Mouse (Mus musculus) intestine, embryonic 14.5 days (tissue): ENCODE results near the gene Lamtor2. TPM values are rescaled to one million over a fixed set of nuclear protein-coding genes. Genes with fewer than 3 reads are reported as not detected.
A peak's percentile ranks its signal among the peaks of the same experiment; 100 is the strongest.

Experiments used
- ATAC-seq: fragments of 200-750 bp; cut with Nextera tagmentation; replicated peaks from 2 replicates; pipeline ENCODE4 v1.8.0; 2017; ENCODE audit warnings: low read depth, moderate number of reproducible peaks, moderate TSS enrichment, moderate library complexity; ENCODE audit not compliant: low FRiP score, low TSS enrichment
- DNase-seq: peaks from one replicate; pipeline ENCODE4 v3.0.0-alpha.2; 2018; ENCODE audit warnings: low spot score
- H3K27ac ChIP-seq: fragments of 300-500 bp; sonication (generic); 2 replicates; pipeline ENCODE4 v1.5.1; 2014; ENCODE audit warnings: low read depth, mild to moderate bottlenecking, control low read depth
- H3K27me3 ChIP-seq: fragments of 300-500 bp; sonication (generic); replicated peaks from 2 replicates; pipeline ENCODE4 v1.6.1; 2014; ENCODE audit warnings: low read length, control low read depth; ENCODE audit not compliant: control insufficient read depth, insufficient read depth
- H3K36me3 ChIP-seq: fragments of 300-500 bp; sonication (generic); 2 replicates; pipeline ENCODE4 v1.6.1; 2014; ENCODE audit warnings: low read length, control low read depth; ENCODE audit not compliant: control insufficient read depth, insufficient read depth
- H3K4me1 ChIP-seq: fragments of 300-500 bp; sonication (generic); replicated peaks from 2 replicates; pipeline ENCODE4 v1.6.1; 2014; ENCODE audit warnings: low read length, control low read depth, mixed read lengths; ENCODE audit not compliant: control insufficient read depth, insufficient read depth
- H3K4me2 ChIP-seq: fragments of 300-500 bp; sonication (generic); 2 replicates; pipeline ENCODE4 v1.6.1; 2014; ENCODE audit warnings: low read length
- H3K4me3 ChIP-seq: fragments of 300-500 bp; sonication (generic); 2 replicates; pipeline ENCODE4 v1.5.1; 2014; ENCODE audit warnings: low read depth, low read length, control low read depth, mixed read lengths
- H3K9ac ChIP-seq: fragments of 300-500 bp; sonication (generic); 2 replicates; pipeline ENCODE4 v1.6.1; 2014; ENCODE audit warnings: mild to moderate bottlenecking, low read length
- H3K9me3 ChIP-seq: fragments of 300-500 bp; sonication (generic); 2 replicates; pipeline ENCODE4 v1.6.1; 2016; ENCODE audit warnings: low read length, control low read depth; ENCODE audit not compliant: control insufficient read depth
- WGBS: fragments of 180-500 bp; shearing (Covaris S2); extraction: QIAGEN DNeasy Blood & Tissue Kit; methylation state at CpG from one replicate; pipeline ENCODE4 v1.1.7; 2014; 5-methylcytosine and 5-hydroxymethylcytosine counted together
- polyA plus RNA-seq: library from polyadenylated mRNA; unstranded; fragments of >200 nt; fragmentation: Nextera tagmentation; extraction: Ambion mirVana; gene quantifications from 2 replicates; pipeline ENCODE4 v1.2.1, GENCODE M21; 2014

Lamtor2 gene
- polyA plus RNA-seq, 1 experiment from 2014 or later, result 98.9 TPM

DNA sequence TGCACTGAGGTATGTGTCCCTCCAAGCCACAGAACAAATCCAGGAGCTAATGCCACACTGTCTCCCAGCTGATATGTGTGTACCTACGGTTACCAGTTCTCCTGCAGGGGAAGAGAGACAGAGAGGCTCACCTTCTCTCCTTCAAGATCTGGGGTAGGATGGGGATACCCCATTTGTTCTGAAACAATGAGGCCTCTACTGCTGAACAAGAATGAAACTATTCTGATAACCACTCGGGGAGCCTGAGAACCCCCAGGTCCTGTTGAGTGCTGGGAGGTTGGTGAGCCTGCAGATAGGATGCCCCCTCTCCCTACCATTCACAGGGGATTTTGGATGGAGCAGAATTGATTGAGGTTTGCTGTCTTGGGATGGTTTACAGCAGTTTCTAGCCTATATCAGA is 32.8 kb downstream of the Lamtor2 start:
- WGBS, result 79% methylated on average over 2 of the region's 2 CpGs
- Histone ChIP-seq H3K36me3 (peaks cover 9% of the 10 kb centered on the region), H3K9me3 (no peaks in the 10 kb centered on the region), H3K27ac (no peak overlapping the region), H3K9ac (no peak overlapping the region), H3K27me3 (no peaks in the 10 kb centered on the region), H3K4me3 (no peak overlapping the region), H3K4me1 (no peaks in the 10 kb centered on the region), H3K4me2 (no peak overlapping the region)
- ATAC-seq, result no peak
- no peak for DNase-seq

DNA sequence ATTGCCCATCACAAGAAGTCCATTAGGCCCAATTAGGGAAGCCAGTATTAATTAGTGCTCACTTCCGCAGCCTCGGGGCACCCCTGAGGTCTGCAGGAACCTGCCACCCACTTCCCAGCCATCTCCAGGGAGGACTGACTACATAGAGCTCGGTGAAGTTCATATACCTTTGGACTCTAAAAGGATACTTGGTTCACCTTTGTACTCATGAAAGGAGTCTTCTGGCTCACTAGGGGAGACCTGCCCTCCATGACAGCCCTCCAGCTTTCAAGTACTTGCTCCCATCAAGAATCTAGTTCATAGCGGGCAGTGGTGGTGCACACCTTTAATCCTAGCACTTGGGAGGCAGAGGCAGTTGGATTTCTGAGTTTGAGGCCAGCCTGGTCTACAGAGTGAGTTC is 34.5 kb downstream of the Lamtor2 start:
- Histone ChIP-seq H3K9ac (no peak overlapping the region), H3K36me3 (no peaks in the 10 kb centered on the region), H3K4me3 (no peak overlapping the region), H3K27me3 (no peaks in the 10 kb centered on the region), H3K4me2 (no peak overlapping the region), H3K9me3 (no peaks in the 10 kb centered on the region), H3K4me1 (peaks cover under 1% of the 10 kb centered on the region), H3K27ac (no peak overlapping the region)
- 81% methylated on average over 4 of the region's 4 CpGs for WGBS
- DNase-seq (no peak), ATAC-seq (no peak)

DNA sequence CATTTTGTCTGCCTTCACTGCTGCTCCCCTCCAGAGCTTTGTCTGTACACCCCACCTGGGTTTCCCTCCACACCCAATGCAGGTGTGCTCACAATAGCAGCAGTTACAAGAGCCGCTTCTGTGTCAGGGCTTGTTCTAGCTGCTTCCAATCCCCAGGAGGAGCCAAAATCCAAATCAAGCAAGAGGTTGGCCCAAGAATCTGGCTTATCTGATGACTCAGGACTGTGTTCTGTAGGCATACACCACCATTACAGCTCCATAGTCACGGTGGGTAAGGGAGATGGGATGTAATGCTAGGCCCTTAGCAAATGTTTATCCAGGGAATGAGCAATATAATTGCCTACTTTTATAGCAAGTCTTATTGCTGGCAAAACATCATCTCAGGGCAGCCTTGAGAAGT is 36.5 kb downstream of the Lamtor2 start:
- no peak for ATAC-seq
- Histone ChIP-seq H3K9ac (no peak overlapping the region), H3K4me2 (no peak overlapping the region), H3K27me3 (no peaks in the 10 kb centered on the region), H3K4me3 (no peak overlapping the region), H3K9me3 (no peaks in the 10 kb centered on the region), H3K27ac (no peak overlapping the region), H3K36me3 (no peaks in the 10 kb centered on the region), H3K4me1 (peaks cover 12% of the 10 kb centered on the region)
- 62% methylated on average over 2 of the region's 2 CpGs for WGBS
- DNase-seq, result no peak

DNA sequence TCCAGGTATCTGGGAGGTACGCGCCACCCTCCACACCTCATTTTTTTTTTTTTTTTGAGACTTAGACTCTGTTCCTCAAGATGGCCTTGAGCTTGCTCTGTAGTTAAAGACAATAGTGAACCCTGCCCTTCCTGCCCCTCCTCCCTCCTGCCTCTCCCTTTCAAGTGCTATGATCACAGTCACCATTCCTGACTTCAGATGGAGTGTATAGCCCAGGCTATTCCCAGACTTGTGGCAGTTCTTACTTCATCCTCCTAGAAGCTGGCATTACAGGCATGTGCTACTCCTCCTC is 37.8 kb downstream of the Lamtor2 start:
- peaks cover 15% of the 10 kb centered on the region for H3K4me1 ChIP-seq
- no peaks in the 10 kb centered on the region for H3K36me3 ChIP-seq
- no peak overlapping the region for H3K9ac ChIP-seq
- WGBS, result 93% methylated on average over 2 of the region's 2 CpGs
- H3K9me3 ChIP-seq, result no peaks in the 10 kb centered on the region
- no peak overlapping the region for H3K27ac ChIP-seq
- no peak for DNase-seq
- H3K4me3 ChIP-seq, result no peak overlapping the region
- H3K27me3 ChIP-seq, result no peaks in the 10 kb centered on the region
- ATAC-seq, result no peak
- H3K4me2 ChIP-seq, result no peak overlapping the region

DNA sequence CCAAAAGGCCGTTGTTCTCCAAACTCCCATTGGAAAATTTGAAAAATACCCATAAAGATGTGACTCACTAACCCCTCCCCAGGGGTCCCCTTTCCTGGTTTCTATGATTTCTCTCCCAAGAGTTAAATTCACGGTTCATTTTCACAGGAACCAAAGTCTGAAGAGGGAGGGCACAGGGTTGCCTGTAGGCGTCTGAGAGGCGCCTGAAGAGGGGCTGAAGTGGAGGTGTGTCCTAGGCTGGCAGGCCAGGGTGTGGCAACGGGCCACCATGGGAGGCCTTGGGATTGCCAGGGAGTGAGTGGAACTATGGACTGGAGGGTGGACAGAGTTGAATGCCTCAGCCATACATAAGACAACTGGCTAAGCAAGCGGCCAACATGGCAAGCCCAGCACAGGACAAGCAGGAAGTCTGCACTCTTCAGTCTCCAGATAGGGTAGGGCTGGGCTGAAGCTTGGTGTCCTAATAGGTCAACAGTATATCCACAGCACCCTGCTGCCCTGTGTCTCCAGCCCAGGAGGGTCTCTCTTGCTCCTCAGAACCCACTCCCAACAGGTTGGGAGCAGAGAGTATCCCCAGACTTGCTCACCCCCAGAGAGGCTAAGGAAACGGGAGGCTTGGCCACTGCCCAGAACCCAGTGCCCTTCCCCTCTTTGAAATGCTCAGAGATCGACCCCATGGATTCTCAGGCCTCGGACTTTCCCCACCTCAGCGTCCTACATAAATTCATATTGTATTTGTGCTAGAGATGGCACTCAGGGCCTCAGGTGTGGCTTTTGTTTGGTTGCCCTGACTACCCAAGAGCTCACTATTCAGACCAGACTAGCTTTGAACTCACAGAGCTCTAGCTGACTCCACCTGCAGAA is 38.4 kb downstream of the Lamtor2 start:
- no peak for ATAC-seq

DNA sequence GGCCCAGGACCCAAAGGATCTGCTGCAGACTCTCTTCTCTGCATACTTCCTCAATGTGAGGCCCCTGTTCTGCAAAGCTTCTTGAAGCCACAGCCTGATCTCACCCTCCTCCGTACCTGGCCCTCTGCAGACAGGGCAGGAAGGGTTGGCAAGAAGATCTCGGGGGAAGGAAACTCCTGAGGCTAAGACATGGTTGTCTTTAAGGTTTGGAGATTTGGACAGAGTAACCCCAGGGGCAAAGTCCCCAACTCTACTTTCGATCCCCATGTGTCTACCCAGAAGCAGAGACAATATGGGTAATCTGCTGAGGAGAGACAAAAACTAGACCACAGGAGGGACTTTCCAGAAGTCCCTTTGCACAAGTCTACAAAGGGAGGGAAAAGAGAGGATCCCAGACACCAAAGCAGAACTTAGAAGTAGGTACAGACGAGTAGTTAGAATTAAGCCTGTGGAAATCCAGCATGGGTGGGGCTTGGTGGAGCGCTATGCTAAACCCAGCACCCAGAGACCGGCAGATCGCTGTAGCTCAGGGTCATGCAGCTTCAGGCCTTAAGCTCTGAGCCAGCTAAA is 39.2 kb downstream of the Lamtor2 start:
- Histone ChIP-seq H3K4me2 (no peak overlapping the region), H3K27ac (no peak overlapping the region)
- no peak for DNase-seq

More for the DNA sequence above, 38.4 kb downstream of the Lamtor2 start:
- 70% methylated on average over 10 of the region's 10 CpGs for WGBS
- Histone ChIP-seq H3K9me3 (no peaks in the 10 kb centered on the region), H3K4me3 (no peak overlapping the region), H3K4me1 (peaks cover 18% of the 10 kb centered on the region), H3K4me2 (no peak overlapping the region), H3K27me3 (no peaks in the 10 kb centered on the region), H3K27ac (no peak overlapping the region), H3K36me3 (no peaks in the 10 kb centered on the region), H3K9ac (no peak overlapping the region)
- no peak for DNase-seq

DNA sequence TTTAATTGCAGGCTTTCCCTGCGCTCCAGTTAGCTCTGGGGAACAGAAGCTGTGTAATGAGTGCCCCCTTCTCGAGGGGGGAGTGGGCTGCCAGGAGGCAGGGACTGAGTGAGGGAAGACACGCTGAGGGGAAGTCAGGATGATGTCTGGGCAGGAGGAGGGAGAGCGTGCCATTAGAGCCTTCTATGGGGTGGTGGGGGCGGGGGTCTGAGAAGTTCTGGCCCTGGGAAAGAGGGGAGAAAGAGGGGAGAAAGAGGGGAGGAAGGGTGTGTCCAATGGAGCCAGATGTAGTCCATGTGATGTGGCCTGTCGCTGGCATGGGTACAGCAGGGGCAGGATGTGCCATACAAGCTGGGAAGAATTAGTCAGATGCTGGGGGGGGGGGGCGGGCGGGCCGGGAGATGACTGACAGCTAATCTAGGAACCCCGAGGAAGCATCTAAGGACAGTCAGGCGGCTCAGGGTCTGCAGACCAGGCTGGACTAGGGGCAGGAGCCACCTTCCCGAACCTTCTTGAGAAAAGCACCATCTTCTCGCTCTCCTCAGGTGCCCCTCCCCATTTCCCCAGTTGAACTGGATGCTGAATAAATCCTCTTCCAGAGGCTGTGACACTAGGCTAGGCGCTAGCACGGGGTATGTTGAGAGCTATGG is 39.9 kb downstream of the Lamtor2 start:
- H3K36me3 ChIP-seq, result no peaks in the 10 kb centered on the region
- H3K4me3 ChIP-seq, result no peak overlapping the region
- 32% methylated on average over 11 of the region's 15 CpGs for WGBS
- peaks cover 22% of the 10 kb centered on the region for H3K4me1 ChIP-seq
- peak overlapping the region; percentile 0; the same call in 1 of the 2 replicates for H3K4me2 ChIP-seq
- peak overlapping the region; percentile 19 for H3K27ac ChIP-seq
- H3K27me3 ChIP-seq, result no peaks in the 10 kb centered on the region
- no peak for ATAC-seq
- no peak overlapping the region for H3K9ac ChIP-seq
- no peak for DNase-seq
- no peaks in the 10 kb centered on the region for H3K9me3 ChIP-seq

More for the DNA sequence above, 39.2 kb downstream of the Lamtor2 start:
- Histone ChIP-seq H3K36me3 (no peaks in the 10 kb centered on the region), H3K27me3 (no peaks in the 10 kb centered on the region), H3K9ac (no peak overlapping the region), H3K4me1 (peaks cover 22% of the 10 kb centered on the region), H3K9me3 (no peaks in the 10 kb centered on the region), H3K4me3 (no peak overlapping the region)
- no peak for ATAC-seq
- WGBS, result 79% methylated on average over 7 of the region's 7 CpGs

DNA sequence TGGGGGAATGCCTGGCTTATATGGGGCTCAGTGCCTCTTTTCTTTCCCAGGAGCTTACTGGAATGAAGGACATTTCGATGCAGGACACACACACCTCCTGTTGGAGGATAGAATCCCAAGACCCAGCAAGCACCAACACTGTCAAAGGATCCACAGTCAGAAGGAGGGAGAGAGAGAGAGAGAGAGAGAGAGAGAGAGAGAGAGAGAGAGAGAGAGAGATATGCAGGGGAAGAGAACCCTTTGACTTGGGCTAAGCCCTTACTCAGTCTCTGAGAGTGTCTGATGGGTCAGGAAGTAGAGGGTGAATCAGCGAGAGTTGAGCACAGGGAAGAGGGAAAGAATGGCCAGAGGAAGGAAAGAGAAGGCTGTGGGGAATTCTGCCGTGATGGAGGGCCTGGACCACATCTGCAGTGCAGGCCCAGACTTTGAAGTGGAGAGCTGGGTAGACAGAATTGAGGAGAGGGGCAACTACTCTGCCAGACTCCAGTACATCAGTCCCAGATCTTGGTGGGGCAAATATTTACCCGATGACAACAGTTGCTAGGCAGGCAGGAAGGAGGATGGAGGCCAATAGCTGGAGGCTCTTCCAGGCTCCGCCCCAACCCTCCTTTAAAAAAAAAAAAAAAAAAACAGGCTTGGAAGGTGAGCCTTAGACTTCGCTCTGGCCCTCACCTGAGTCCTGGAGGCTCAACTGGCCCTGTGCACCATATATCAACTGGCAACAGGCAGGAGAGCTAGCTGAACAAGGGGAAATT is 40.6 kb downstream of the Lamtor2 start:
- H3K9me3 ChIP-seq, result no peaks in the 10 kb centered on the region
- 34% methylated on average over 6 of the region's 6 CpGs for WGBS
- ATAC-seq (no peak), DNase-seq (no peak)
- H3K27ac ChIP-seq, result peak overlapping the region; percentile 19
- H3K4me3 ChIP-seq, result no peak overlapping the region
- peaks cover 22% of the 10 kb centered on the region for H3K4me1 ChIP-seq
- no peaks in the 10 kb centered on the region for H3K27me3 ChIP-seq
- no peaks in the 10 kb centered on the region for H3K36me3 ChIP-seq
- peak overlapping the region; percentile 0; the same call in 1 of the 2 replicates for H3K4me2 ChIP-seq
- H3K9ac ChIP-seq, result no peak overlapping the region
